Mouse (Mus musculus): ENCODE results near the gene Pdik1l. TPM values are rescaled to one million over a fixed set of nuclear protein-coding genes. Genes with fewer than 3 reads are reported as not detected.

Gene Pdik1l
- polyA plus RNA-seq, 1 experiment from 2014 or later: 20.2 TPM

- no peaks in the 10 kb centered on the region for H3K9me3 ChIP-seq
- ATAC-seq (ENCODE audit: insufficient number of reproducible peaks, low FRiP score, low TSS enrichment, low read depth): no peak
- no peak overlapping the region for H3K4me2 ChIP-seq
- H3K27me3 ChIP-seq: no peaks in the 10 kb centered on the region
- H3K4me1 ChIP-seq: peaks cover 5% of the 10 kb centered on the region
- WGBS: 60% methylated on average over 4 of the region's 4 CpGs
- no peak overlapping the region for H3K27ac ChIP-seq
- H3K36me3 ChIP-seq: no peaks in the 10 kb centered on the region
- H3K4me3 ChIP-seq: no peak overlapping the region
- no peak overlapping the region for H3K9ac ChIP-seq
Observed at GRCm38 (mm10) chr4:134314081-134314655, 26.5 kb upstream of the Pdik1l start.

- H3K9ac ChIP-seq: no peak overlapping the region
- peaks cover 5% of the 10 kb centered on the region for H3K4me1 ChIP-seq
- no peak overlapping the region for H3K27ac ChIP-seq
- no peaks in the 10 kb centered on the region for H3K27me3 ChIP-seq
- no peak for ATAC-seq (ENCODE audit: insufficient number of reproducible peaks, low FRiP score, low TSS enrichment, low read depth)
- no peak overlapping the region for H3K4me2 ChIP-seq
- no peak overlapping the region for H3K4me3 ChIP-seq
- no peaks in the 10 kb centered on the region for H3K9me3 ChIP-seq
- H3K36me3 ChIP-seq: no peaks in the 10 kb centered on the region
- whole genome bisulfite sequencing: 93% methylated on average over 6 of the region's 6 CpGs
Observed at GRCm38 (mm10) chr4:134312901-134313300, 25.2 kb upstream of the Pdik1l start.

DNA sequence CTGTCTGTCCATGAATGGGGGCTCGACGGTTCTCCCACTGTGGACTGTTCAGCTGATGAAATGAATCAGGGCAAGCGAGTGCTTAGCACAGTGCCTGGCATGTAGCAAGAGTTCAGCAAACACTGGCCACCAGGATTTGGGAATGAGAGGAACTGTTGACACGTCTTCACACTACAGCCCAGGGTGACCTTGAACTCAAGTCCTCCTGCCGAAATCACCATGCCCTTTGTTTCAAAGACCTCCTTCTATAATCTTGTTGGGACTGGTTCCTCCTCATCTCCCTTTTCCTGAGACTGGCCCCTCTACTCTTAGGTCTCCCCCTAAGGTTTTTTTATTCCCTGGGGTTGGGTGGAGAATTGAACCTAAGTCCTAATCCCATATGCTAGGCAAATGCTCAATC, 24.6 kb upstream of the Pdik1l start:
- Histone ChIP-seq H3K4me1 (peaks cover 9% of the 10 kb centered on the region), H3K9me3 (no peaks in the 10 kb centered on the region), H3K4me3 (no peak overlapping the region), H3K27me3 (no peaks in the 10 kb centered on the region), H3K9ac (no peak overlapping the region), H3K36me3 (no peaks in the 10 kb centered on the region), H3K27ac (no peak overlapping the region), H3K4me2 (no peak overlapping the region)
- ATAC-seq (ENCODE audit: insufficient number of reproducible peaks, low FRiP score, low TSS enrichment, low read depth): no peak
- WGBS: 91% methylated on average over 5 of the region's 5 CpGs

DNA sequence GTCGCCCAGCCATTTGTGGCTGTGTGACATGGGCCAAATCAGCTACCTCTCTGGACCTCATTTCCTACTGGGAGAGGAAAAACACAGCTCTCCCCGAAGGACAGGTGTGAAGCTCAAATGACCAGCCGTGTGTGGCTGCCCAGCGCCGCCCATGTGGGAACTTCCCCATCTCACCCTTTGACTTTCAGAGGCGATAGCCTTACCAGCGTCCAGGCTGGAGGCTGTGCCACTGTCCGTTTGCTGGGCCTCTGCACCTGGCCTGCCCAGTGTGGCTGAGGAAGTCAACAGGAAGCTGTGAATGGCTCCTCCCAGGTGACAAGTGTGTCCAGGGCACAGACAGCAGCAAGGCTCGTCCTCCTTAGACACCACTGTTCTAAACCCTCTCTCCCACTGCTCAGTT, 24.1 kb upstream of the Pdik1l start:
- H3K4me1 ChIP-seq: peaks cover 15% of the 10 kb centered on the region
- H3K36me3 ChIP-seq: no peaks in the 10 kb centered on the region
- no peak overlapping the region for H3K27ac ChIP-seq
- no peaks in the 10 kb centered on the region for H3K27me3 ChIP-seq
- H3K9ac ChIP-seq: no peak overlapping the region
- H3K4me3 ChIP-seq: no peak overlapping the region
- no peak for ATAC-seq (ENCODE audit: insufficient number of reproducible peaks, low FRiP score, low TSS enrichment, low read depth)
- H3K9me3 ChIP-seq: no peaks in the 10 kb centered on the region
- no peak overlapping the region for H3K4me2 ChIP-seq
- WGBS: 73% methylated on average over 9 of the region's 9 CpGs

- Histone ChIP-seq H3K4me2 (no peak overlapping the region), H3K4me3 (no peak overlapping the region), H3K27me3 (no peaks in the 10 kb centered on the region), H3K9ac (no peak overlapping the region), H3K27ac (no peak overlapping the region), H3K4me1 (peaks cover 15% of the 10 kb centered on the region), H3K36me3 (no peaks in the 10 kb centered on the region), H3K9me3 (no peaks in the 10 kb centered on the region)
- ATAC-seq (ENCODE audit: insufficient number of reproducible peaks, low FRiP score, low TSS enrichment, low read depth): no peak
- WGBS: 80% methylated on average over 9 of the region's 9 CpGs
Observed at GRCm38 (mm10) chr4:134310656-134311055, 23.0 kb upstream of the Pdik1l start.

- ATAC-seq (ENCODE audit: insufficient number of reproducible peaks, low FRiP score, low TSS enrichment, low read depth): no peak
- no peaks in the 10 kb centered on the region for H3K27me3 ChIP-seq
- H3K9ac ChIP-seq: no peak overlapping the region
- no peak overlapping the region for H3K4me2 ChIP-seq
- H3K36me3 ChIP-seq: no peaks in the 10 kb centered on the region
- H3K4me3 ChIP-seq: no peak overlapping the region
- H3K27ac ChIP-seq: no peak overlapping the region
- H3K4me1 ChIP-seq: peaks cover 15% of the 10 kb centered on the region
- 89% methylated on average over 7 of the region's 7 CpGs for WGBS
- H3K9me3 ChIP-seq: no peaks in the 10 kb centered on the region
Observed at GRCm38 (mm10) chr4:134310106-134310505, 22.4 kb upstream of the Pdik1l start.

GRCm38 (mm10) chr4:134307367-134308072, 19.8 kb upstream of the Pdik1l start:
- no peak overlapping the region for H3K9ac ChIP-seq
- WGBS: 9% methylated on average over 12 of the region's 12 CpGs
- no peaks in the 10 kb centered on the region for H3K9me3 ChIP-seq
- H3K27me3 ChIP-seq: no peaks in the 10 kb centered on the region
- no peak overlapping the region for H3K27ac ChIP-seq
- peak overlapping the region; percentile 26; the same call in 1 of the 2 replicates for H3K4me2 ChIP-seq
- H3K4me3 ChIP-seq: no peak overlapping the region
- H3K4me1 ChIP-seq: peaks cover 10% of the 10 kb centered on the region
- H3K36me3 ChIP-seq: no peaks in the 10 kb centered on the region
- ATAC-seq (ENCODE audit: insufficient number of reproducible peaks, low FRiP score, low TSS enrichment, low read depth): peak; percentile 44; the same call in 1 of the 2 replicates

DNA sequence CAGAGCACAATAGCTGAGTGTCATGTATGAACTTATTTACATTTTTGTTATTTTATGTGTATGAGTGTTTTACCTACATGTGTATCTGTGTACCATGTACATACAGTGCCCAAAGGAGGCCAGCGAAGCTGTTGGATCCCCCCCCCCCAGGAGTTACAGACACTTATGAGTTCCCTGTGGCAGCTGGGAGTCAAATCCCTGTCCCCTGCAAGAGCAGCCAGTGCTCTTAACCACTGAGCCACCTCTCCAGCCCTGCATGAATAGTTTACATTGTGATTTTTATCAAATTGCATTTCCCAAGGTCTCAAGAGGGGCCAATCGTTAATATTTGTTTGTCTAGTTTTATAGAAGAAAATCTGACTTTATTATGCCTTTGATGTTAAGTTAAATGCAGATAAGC, 19.3 kb upstream of the Pdik1l start:
- 57% methylated on average over 2 of the region's 2 CpGs for WGBS
- H3K9me3 ChIP-seq: no peaks in the 10 kb centered on the region
- no peak overlapping the region for H3K27ac ChIP-seq
- no peak overlapping the region for H3K9ac ChIP-seq
- H3K4me1 ChIP-seq: peaks cover 10% of the 10 kb centered on the region
- H3K4me2 ChIP-seq: 0 out of 2 replicates have a peak overlapping the region, but pooled peaks have one; percentile 26
- no peak overlapping the region for H3K4me3 ChIP-seq
- H3K36me3 ChIP-seq: no peaks in the 10 kb centered on the region
- no peaks in the 10 kb centered on the region for H3K27me3 ChIP-seq
- ATAC-seq (ENCODE audit: insufficient number of reproducible peaks, low FRiP score, low TSS enrichment, low read depth): no peak

GRCm38 (mm10) chr4:134302084-134302483, 14.4 kb upstream of the Pdik1l start:
- no peak for ATAC-seq (ENCODE audit: insufficient number of reproducible peaks, low FRiP score, low TSS enrichment, low read depth)
- H3K9ac ChIP-seq: no peak overlapping the region
- no peak overlapping the region for H3K4me2 ChIP-seq
- WGBS: 73% methylated on average over 5 of the region's 5 CpGs
- H3K27ac ChIP-seq: no peak overlapping the region
- no peaks in the 10 kb centered on the region for H3K9me3 ChIP-seq
- H3K36me3 ChIP-seq: no peaks in the 10 kb centered on the region
- H3K4me1 ChIP-seq: peaks cover 6% of the 10 kb centered on the region
- no peak overlapping the region for H3K4me3 ChIP-seq
- H3K27me3 ChIP-seq: no peaks in the 10 kb centered on the region

GRCm38 (mm10) chr4:134300316-134300715, 12.6 kb upstream of the Pdik1l start:
- no peaks in the 10 kb centered on the region for H3K36me3 ChIP-seq
- H3K27ac ChIP-seq: no peak overlapping the region
- 0 out of 2 replicates have a peak, but pooled peaks cover 4% of the 10 kb centered on the region for H3K4me1 ChIP-seq
- H3K4me2 ChIP-seq: no peak overlapping the region
- no peaks in the 10 kb centered on the region for H3K9me3 ChIP-seq
- H3K27me3 ChIP-seq: no peaks in the 10 kb centered on the region
- H3K9ac ChIP-seq: no peak overlapping the region
- H3K4me3 ChIP-seq: no peak overlapping the region
- ATAC-seq (ENCODE audit: insufficient number of reproducible peaks, low FRiP score, low TSS enrichment, low read depth): no peak
- 72% methylated on average over 9 of the region's 9 CpGs for WGBS

DNA sequence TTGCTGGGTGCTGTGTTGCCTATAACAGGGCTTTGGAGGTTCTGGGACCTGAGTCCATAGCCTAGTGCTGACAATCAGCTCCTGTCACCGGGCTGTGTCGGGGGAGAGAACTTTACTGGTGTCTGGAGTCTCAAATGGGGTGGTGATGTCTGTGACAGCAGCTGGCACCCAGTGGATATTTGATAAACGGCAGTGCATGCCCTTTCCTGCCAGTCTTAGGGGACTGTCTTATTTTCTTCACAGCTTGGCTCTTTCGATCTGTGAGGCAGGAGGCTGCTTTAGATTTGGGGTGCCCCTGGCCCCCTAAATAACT, 11.8 kb upstream of the Pdik1l start:
- WGBS: 50% methylated on average over 4 of the region's 4 CpGs
- Histone ChIP-seq H3K4me3 (no peak overlapping the region), H3K9me3 (no peaks in the 10 kb centered on the region), H3K4me1 (0 out of 2 replicates have a peak, but pooled peaks cover 4% of the 10 kb centered on the region), H3K9ac (no peak overlapping the region), H3K27me3 (no peaks in the 10 kb centered on the region), H3K4me2 (no peak overlapping the region), H3K36me3 (no peaks in the 10 kb centered on the region), H3K27ac (no peak overlapping the region)
- no peak for ATAC-seq (ENCODE audit: insufficient number of reproducible peaks, low FRiP score, low TSS enrichment, low read depth)

GRCm38 (mm10) chr4:134298626-134299497, 11.2 kb upstream of the Pdik1l start:
- 72% methylated on average over 19 of the region's 19 CpGs for WGBS
- Histone ChIP-seq H3K4me2 (no peak overlapping the region), H3K9ac (no peak overlapping the region), H3K4me1 (0 out of 2 replicates have a peak, but pooled peaks cover 4% of the 10 kb centered on the region), H3K9me3 (no peaks in the 10 kb centered on the region), H3K36me3 (no peaks in the 10 kb centered on the region), H3K4me3 (no peak overlapping the region), H3K27ac (no peak overlapping the region), H3K27me3 (peaks cover 3% of the 10 kb centered on the region; the same call in 1 of the 2 replicates)
- ATAC-seq (ENCODE audit: insufficient number of reproducible peaks, low FRiP score, low TSS enrichment, low read depth): no peak

Measured in limb, embryonic 15.5 days (tissue).